Mouse (Mus musculus) E14TG2a.4 (cell line): ENCODE measurements around the gene Poc1b.

Source experiments
- CTCF ChIP-seq: conservative IDR thresholded peaks from 2 replicates; pipeline ENCODE4 v1.5.1; 2014; ENCODE audit warnings: low read length
- POU5F1 ChIP-seq: IDR thresholded peaks from 2 replicates; pipeline ENCODE4 v1.6.1; 2014; ENCODE audit warnings: low read length, borderline replicate concordance

DNA sequence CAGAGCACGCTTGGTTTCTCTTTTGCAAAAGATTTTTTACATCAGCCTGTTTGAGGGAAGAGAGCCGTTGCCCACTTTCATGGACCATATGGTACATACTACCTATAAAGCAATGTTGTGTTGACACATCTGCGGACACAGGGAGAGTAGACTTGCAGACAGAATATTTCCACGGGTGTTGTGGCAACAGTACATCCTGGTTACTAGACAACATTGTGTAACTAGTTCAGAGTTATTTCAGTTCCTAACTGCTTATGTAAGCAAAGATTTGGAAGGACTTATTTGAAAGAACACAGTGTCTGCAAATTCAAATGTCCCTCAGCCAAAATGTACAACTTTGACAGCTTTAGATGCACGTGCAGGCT, 62.9 kb downstream of the Poc1b start:
- TF ChIP-seq CTCF, result no peak
- no peak for TF ChIP-seq POU5F1
